ENCODE assay signal across 11 mouse cellular contexts in the genomic region with DNA sequence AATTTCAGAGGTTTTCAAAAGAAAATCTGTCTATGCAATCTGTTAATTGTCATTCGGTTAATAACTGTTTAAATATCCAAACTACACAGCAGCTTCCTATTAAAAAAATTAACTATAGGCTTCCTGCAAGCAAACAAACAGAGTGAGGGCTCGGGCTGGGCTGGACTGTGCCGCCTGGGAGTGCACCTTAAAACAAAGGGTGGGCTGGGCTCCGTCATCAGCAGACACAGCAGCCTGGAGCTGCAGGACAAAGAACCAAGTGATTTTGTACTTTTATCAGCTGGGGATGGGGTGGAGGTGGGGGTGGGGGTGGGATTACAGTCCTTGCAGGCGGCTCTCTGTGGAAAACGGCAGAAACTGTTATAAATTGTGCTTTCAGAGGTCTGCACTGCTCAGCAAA.
DNase-seq lines count a peak whose midpoint lies in the region; ATAC-seq and TF ChIP-seq lines count a peak whose summit lies in the region.
"Had no signal": no experiment of that assay in that cellular context is flagged by ENCODE, and none has a peak within 500 bp of the region (broad histone marks: within the 10 kb centered on the region; RNA-seq: fewer than 3 reads in every experiment).

No protein-coding gene starts in this region.

- peak; percentile 50 for DNase-seq in embryonic facial prominence, embryonic 11.5 days (ENCODE audit: low spot score)
- peak; percentile 23 for DNase-seq in hindbrain, embryonic 10.5 days (ENCODE audit: low spot score)
- no peak for DNase-seq in limb, embryonic 14.5 days (ENCODE audit: low spot score)
- DNase-seq in lung, postnatal 14 days, result no peak
- DNase-seq in left cerebral cortex, postnatal 4 days, result no peak
- DNase-seq in natural killer cell, adult 2 months (ENCODE audit: low spot score in 2 of 2), result no peak
- DNase-seq in layer of hippocampus, postnatal 36 days, result no peak
- DNase-seq: cerebellum, postnatal 10 days had no signal

- H3K27ac ChIP-seq in embryonic facial prominence, embryonic 11.5 days (replicated peaks; ENCODE audit: low read depth, low read length), result no peak overlapping the region
- peak overlapping the region; percentile 71 for H3K27ac ChIP-seq in hindbrain, embryonic 10.5 days
- H3K27ac ChIP-seq in limb, embryonic 14.5 days (replicated peaks; ENCODE audit: low read depth, low read length), result no peak overlapping the region
- peak overlapping the region; percentile 74 for H3K27ac ChIP-seq in neural tube, embryonic 14.5 days (ENCODE audit: low read depth, low read length)
- H3K27ac ChIP-seq: embryonic facial prominence, embryonic 13.5 days had no signal

- no peaks in the 10 kb centered on the region for H3K36me3 ChIP-seq in embryonic facial prominence, embryonic 11.5 days (replicated peaks; ENCODE audit: control insufficient read depth, insufficient read depth, low read depth, low read length)
- peaks cover 16% of the 10 kb centered on the region for H3K36me3 ChIP-seq in hindbrain, embryonic 10.5 days
- 0 out of 2 replicates have a peak, but pooled peaks cover 3% of the 10 kb centered on the region for H3K36me3 ChIP-seq in limb, embryonic 14.5 days (ENCODE audit: control insufficient read depth, insufficient read depth, low read length)
- no peaks in the 10 kb centered on the region for H3K36me3 ChIP-seq in neural tube, embryonic 14.5 days (ENCODE audit: control insufficient read depth, insufficient read depth, low read length)

- no peaks in the 10 kb centered on the region for H3K27me3 ChIP-seq in embryonic facial prominence, embryonic 11.5 days (ENCODE audit: control insufficient read depth, insufficient read depth, low read length)
- no peaks in the 10 kb centered on the region for H3K27me3 ChIP-seq in hindbrain, embryonic 10.5 days (ENCODE audit: insufficient read depth, poor library complexity, severe bottlenecking)
- H3K27me3 ChIP-seq in limb, embryonic 14.5 days (ENCODE audit: control insufficient read depth, insufficient read depth, low read length), result no peaks in the 10 kb centered on the region
- H3K27me3 ChIP-seq in neural tube, embryonic 14.5 days (ENCODE audit: control insufficient read depth, insufficient read depth, low read length), result no peaks in the 10 kb centered on the region
- H3K27me3 ChIP-seq: CH12.LX; embryonic facial prominence, embryonic 13.5 days had no signal

- H3K4me1 ChIP-seq in embryonic facial prominence, embryonic 11.5 days (ENCODE audit: control insufficient read depth, insufficient read depth, low read length), result no peaks in the 10 kb centered on the region
- peaks cover 57% of the 10 kb centered on the region for H3K4me1 ChIP-seq in hindbrain, embryonic 10.5 days (replicated peaks)
- peaks cover 16% of the 10 kb centered on the region for H3K4me1 ChIP-seq in limb, embryonic 14.5 days (ENCODE audit: control insufficient read depth, insufficient read depth, low read length)
- H3K4me1 ChIP-seq in neural tube, embryonic 14.5 days (ENCODE audit: control insufficient read depth, insufficient read depth, low read length), result peaks cover 49% of the 10 kb centered on the region

- H3K9ac ChIP-seq in embryonic facial prominence, embryonic 11.5 days (replicated peaks; ENCODE audit: low read length), result no peak overlapping the region
- H3K9ac ChIP-seq in limb, embryonic 14.5 days (ENCODE audit: low read depth, low read length, severe bottlenecking), result no peak overlapping the region
- no peak overlapping the region for H3K9ac ChIP-seq in neural tube, embryonic 14.5 days (replicated peaks; ENCODE audit: low read depth, low read length)
- H3K9ac ChIP-seq: embryonic facial prominence, embryonic 13.5 days had no signal

- no peak; the same call in 1 of the 2 replicates for ATAC-seq in embryonic facial prominence, embryonic 11.5 days (replicated peaks; ENCODE audit: insufficient number of reproducible peaks, low FRiP score, low TSS enrichment, low read depth)
- ATAC-seq in limb, embryonic 14.5 days (ENCODE audit: low FRiP score, low read depth), result peak; percentile 53; the same call in 1 of the 2 replicates
- ATAC-seq in neural tube, embryonic 14.5 days (ENCODE audit: low read depth), result peak; percentile 58

- no peaks in the 10 kb centered on the region for H3K9me3 ChIP-seq in embryonic facial prominence, embryonic 11.5 days (replicated peaks; ENCODE audit: control insufficient read depth, low read length)
- H3K9me3 ChIP-seq in hindbrain, embryonic 10.5 days, result no peaks in the 10 kb centered on the region
- H3K9me3 ChIP-seq in limb, embryonic 14.5 days (ENCODE audit: control insufficient read depth, low read length), result no peaks in the 10 kb centered on the region
- H3K9me3 ChIP-seq in neural tube, embryonic 14.5 days (ENCODE audit: control insufficient read depth, low read length), result no peaks in the 10 kb centered on the region
- H3K9me3 ChIP-seq: embryonic facial prominence, embryonic 13.5 days had no signal

- no peak overlapping the region for H3K4me3 ChIP-seq in embryonic facial prominence, embryonic 11.5 days (ENCODE audit: low read depth, low read length)
- H3K4me3 ChIP-seq in hindbrain, embryonic 10.5 days, result no peak overlapping the region
- H3K4me3 ChIP-seq in limb, embryonic 14.5 days (replicated peaks; ENCODE audit: low read length), result no peak overlapping the region
- H3K4me3 ChIP-seq in neural tube, embryonic 14.5 days (ENCODE audit: low read depth, low read length), result no peak overlapping the region
- H3K4me3 ChIP-seq: embryonic facial prominence, embryonic 13.5 days had no signal

- no peak for TF ChIP-seq POLR2A in limb, embryonic 14.5 days (IDR thresholded peaks at IDR 0.05; ENCODE audit: borderline replicate concordance, extremely low read depth, insufficient read depth, insufficient read length)

- no peak overlapping the region for H3K4me2 ChIP-seq in embryonic facial prominence, embryonic 11.5 days (ENCODE audit: low read depth, low read length)
- H3K4me2 ChIP-seq in limb, embryonic 14.5 days (replicated peaks; ENCODE audit: low read depth, low read length, severe bottlenecking), result no peak overlapping the region
- no peak overlapping the region for H3K4me2 ChIP-seq in neural tube, embryonic 14.5 days (ENCODE audit: low read depth, low read length)
- H3K4me2 ChIP-seq: embryonic facial prominence, embryonic 13.5 days had no signal

- intact Hi-C loops in left cerebral cortex, postnatal 4 days (cut with DNase I), result no loop called here

- WGBS in embryonic facial prominence, embryonic 11.5 days, result 18% methylated on average over 6 of the region's 6 CpGs
- WGBS in hindbrain, embryonic 10.5 days, result 18% methylated on average over 6 of the region's 6 CpGs
- WGBS in limb, embryonic 14.5 days, result 28% methylated on average over 6 of the region's 6 CpGs
- 12% methylated on average over 6 of the region's 6 CpGs for WGBS in neural tube, embryonic 14.5 days

Comparison
In these comparisons a context has a peak if more than half of its experiments do, and no peak if none do; other contexts are left out.
1. DNase-seq: peak in embryonic facial prominence, embryonic 11.5 days (single experiment) and hindbrain, embryonic 10.5 days (single experiment); none in limb, embryonic 14.5 days (single experiment), lung, postnatal 14 days (single experiment), left cerebral cortex, postnatal 4 days (single experiment), natural killer cell, adult 2 months (0 of 2) and layer of hippocampus, postnatal 36 days (0 of 2).
2. H3K27ac ChIP-seq: peak in hindbrain, embryonic 10.5 days (single experiment) and neural tube, embryonic 14.5 days (single experiment); none in embryonic facial prominence, embryonic 11.5 days (single experiment) and limb, embryonic 14.5 days (single experiment).